Mouse (Mus musculus): ENCODE measurements around the gene Xylb. TPM values are rescaled to one million over a fixed set of nuclear protein-coding genes. Genes with fewer than 3 reads are reported as not detected.
A peak's percentile ranks its signal among the peaks of the same experiment; 100 is the strongest.

Xylb gene
- polyA plus RNA-seq, 1 experiment from 2014 or later, result 2.2 TPM

- Histone ChIP-seq H3K9ac (replicated peaks; ENCODE audit: low read depth) (peak overlapping the region; percentile 80; the same call in 1 of the 2 replicates), H3K36me3 (ENCODE audit: insufficient read depth, low read length) (peaks cover 16% of the 10 kb centered on the region; the same call in 1 of the 2 replicates), H3K4me2 (replicated peaks; ENCODE audit: low read depth, low read length) (peak overlapping the region; percentile 89), H3K4me1 (ENCODE audit: insufficient read depth, low read depth, low read length) (peaks cover 11% of the 10 kb centered on the region), H3K27me3 (replicated peaks; ENCODE audit: insufficient read depth, low read length) (no peaks in the 10 kb centered on the region), H3K9me3 (ENCODE audit: low read length) (no peaks in the 10 kb centered on the region), H3K4me3 (ENCODE audit: low read depth, low read length) (peak overlapping the region; percentile 70), H3K27ac (ENCODE audit: low read length) (peak overlapping the region; percentile 95)
- ATAC-seq, result no peak
- DNase-seq (ENCODE audit: low spot score), result peak; percentile 18
- WGBS, result 42% methylated on average over 7 of the region's 7 CpGs
- TF ChIP-seq CTCF (IDR thresholded peaks at IDR 0.05) (no peak), EP300 (IDR thresholded peaks at IDR 0.05) (no peak)
Measured at GRCm38 (mm10) chr9:119339106-119339505, 18.1 kb upstream of the Xylb start.

- peaks cover 11% of the 10 kb centered on the region for H3K4me1 ChIP-seq (ENCODE audit: insufficient read depth, low read depth, low read length)
- H3K9ac ChIP-seq (replicated peaks; ENCODE audit: low read depth), result peak within 1 kb of the TSS; percentile 80
- TF ChIP-seq EP300 (IDR thresholded peaks at IDR 0.05) (no peak), CTCF (IDR thresholded peaks at IDR 0.05) (peak; percentile 56)
- peaks cover 16% of the 10 kb centered on the region; the same call in 1 of the 2 replicates for H3K36me3 ChIP-seq (ENCODE audit: insufficient read depth, low read length)
- H3K4me3 ChIP-seq (ENCODE audit: low read depth, low read length), result peak within 1 kb of the TSS; percentile 70
- peak; percentile 18 for ATAC-seq
- peak within 1 kb of the TSS; percentile 89 for H3K4me2 ChIP-seq (replicated peaks; ENCODE audit: low read depth, low read length)
- H3K27ac ChIP-seq (ENCODE audit: low read length), result peak within 1 kb of the TSS; percentile 95
- 2% methylated on average over 43 of the region's 43 CpGs for WGBS
- peak; percentile 96 for DNase-seq (ENCODE audit: low spot score)
- no peaks in the 10 kb centered on the region for H3K27me3 ChIP-seq (replicated peaks; ENCODE audit: insufficient read depth, low read length)
- no peaks in the 10 kb centered on the region for H3K9me3 ChIP-seq (ENCODE audit: low read length)
Measured at GRCm38 (mm10) chr9:119339558-119340211, 17.5 kb upstream of the Xylb start, which contains the start of gene Acaa1a. TSS of gene Acaa1a (plus strand) at chr9:119339676.

- ATAC-seq, result no peak
- 4% methylated on average over 8 of the region's 8 CpGs for WGBS
- H3K27ac ChIP-seq (ENCODE audit: low read length), result peak overlapping the region; percentile 95
- peak overlapping the region; percentile 80 for H3K9ac ChIP-seq (replicated peaks; ENCODE audit: low read depth)
- peak overlapping the region; percentile 70 for H3K4me3 ChIP-seq (ENCODE audit: low read depth, low read length)
- H3K4me1 ChIP-seq (ENCODE audit: insufficient read depth, low read depth, low read length), result peaks cover 11% of the 10 kb centered on the region
- TF ChIP-seq EP300 (IDR thresholded peaks at IDR 0.05) (0 out of 2 replicates have a peak, but pooled peaks have one; percentile 16), CTCF (IDR thresholded peaks at IDR 0.05) (no peak)
- no peak for DNase-seq (ENCODE audit: low spot score)
- H3K36me3 ChIP-seq (ENCODE audit: insufficient read depth, low read length), result peaks cover 19% of the 10 kb centered on the region; the same call in 1 of the 2 replicates
- peak overlapping the region; percentile 89 for H3K4me2 ChIP-seq (replicated peaks; ENCODE audit: low read depth, low read length)
- no peaks in the 10 kb centered on the region for H3K9me3 ChIP-seq (ENCODE audit: low read length)
- H3K27me3 ChIP-seq (replicated peaks; ENCODE audit: insufficient read depth, low read length), result no peaks in the 10 kb centered on the region
Measured at GRCm38 (mm10) chr9:119340212-119340580, 17.0 kb upstream of the Xylb start.

- Histone ChIP-seq H3K36me3 (ENCODE audit: insufficient read depth, low read length) (peaks cover 20% of the 10 kb centered on the region; the same call in 1 of the 2 replicates), H3K27me3 (replicated peaks; ENCODE audit: insufficient read depth, low read length) (no peaks in the 10 kb centered on the region), H3K4me2 (replicated peaks; ENCODE audit: low read depth, low read length) (peak within 1 kb of the TSS; percentile 89), H3K9me3 (ENCODE audit: low read length) (no peaks in the 10 kb centered on the region), H3K9ac (replicated peaks; ENCODE audit: low read depth) (peak within 1 kb of the TSS; percentile 80), H3K27ac (ENCODE audit: low read length) (peak within 1 kb of the TSS; percentile 95), H3K4me3 (ENCODE audit: low read depth, low read length) (peak within 1 kb of the TSS; percentile 70), H3K4me1 (ENCODE audit: insufficient read depth, low read depth, low read length) (peaks cover 11% of the 10 kb centered on the region)
- WGBS, result under 1% methylated on average over 64 of the region's 68 CpGs
- TF ChIP-seq EP300 (IDR thresholded peaks at IDR 0.05) (peak; percentile 73), CTCF (IDR thresholded peaks at IDR 0.05) (no peak)
- peak; percentile 98 for ATAC-seq
- DNase-seq (ENCODE audit: low spot score), result peak; percentile 100
Measured at GRCm38 (mm10) chr9:119340909-119341816, 16.0 kb upstream of the Xylb start, which contains the start of gene Myd88. TSS of gene Myd88 (minus strand) at chr9:119341411.

- Histone ChIP-seq H3K27ac (ENCODE audit: low read length) (no peak overlapping the region), H3K27me3 (replicated peaks; ENCODE audit: insufficient read depth, low read length) (no peaks in the 10 kb centered on the region), H3K4me2 (replicated peaks; ENCODE audit: low read depth, low read length) (peak overlapping the region; percentile 89; the same call in 1 of the 2 replicates), H3K9ac (replicated peaks; ENCODE audit: low read depth) (no peak overlapping the region), H3K4me1 (ENCODE audit: insufficient read depth, low read depth, low read length) (peaks cover 11% of the 10 kb centered on the region), H3K36me3 (ENCODE audit: insufficient read depth, low read length) (peaks cover 17% of the 10 kb centered on the region; the same call in 1 of the 2 replicates), H3K9me3 (ENCODE audit: low read length) (no peaks in the 10 kb centered on the region), H3K4me3 (ENCODE audit: low read depth, low read length) (no peak overlapping the region)
- 78% methylated on average over 7 of the region's 7 CpGs for WGBS
- no peak for TF ChIP-seq CTCF (IDR thresholded peaks at IDR 0.05)
- ATAC-seq (no peak), DNase-seq (ENCODE audit: low spot score) (peak; percentile 25)
Measured at GRCm38 (mm10) chr9:119342728-119343127, 14.5 kb upstream of the Xylb start.

GRCm38 (mm10) chr9:119346376-119346775 lies 10.8 kb upstream of the Xylb start:
- H3K4me1 ChIP-seq (ENCODE audit: insufficient read depth, low read depth, low read length), result peaks cover 5% of the 10 kb centered on the region; the same call in 1 of the 2 replicates
- no peak for TF ChIP-seq EP300 (IDR thresholded peaks at IDR 0.05)
- TF ChIP-seq CTCF (IDR thresholded peaks at IDR 0.05), result no peak
- H3K4me2 ChIP-seq (replicated peaks; ENCODE audit: low read depth, low read length), result no peak overlapping the region
- H3K9ac ChIP-seq (replicated peaks; ENCODE audit: low read depth), result no peak overlapping the region
- no peak overlapping the region for H3K4me3 ChIP-seq (ENCODE audit: low read depth, low read length)
- no peak overlapping the region for H3K27ac ChIP-seq (ENCODE audit: low read length)
- no peak for DNase-seq (ENCODE audit: low spot score)
- 84% methylated on average over 8 of the region's 8 CpGs for WGBS
- H3K27me3 ChIP-seq (replicated peaks; ENCODE audit: insufficient read depth, low read length), result no peaks in the 10 kb centered on the region
- H3K9me3 ChIP-seq (ENCODE audit: low read length), result no peaks in the 10 kb centered on the region
- ATAC-seq, result no peak
- H3K36me3 ChIP-seq (ENCODE audit: insufficient read depth, low read length), result peaks cover 26% of the 10 kb centered on the region; the same call in 1 of the 2 replicates

All from lung, postnatal 0 days (tissue).